Mouse (Mus musculus): ENCODE results near the gene Sema5b. TPM values are rescaled to one million over a fixed set of nuclear protein-coding genes. Genes with fewer than 3 reads are reported as not detected.

Gene Sema5b
- polyA plus RNA-seq, 1 experiment from 2014 or later: 5.5 TPM

DNA sequence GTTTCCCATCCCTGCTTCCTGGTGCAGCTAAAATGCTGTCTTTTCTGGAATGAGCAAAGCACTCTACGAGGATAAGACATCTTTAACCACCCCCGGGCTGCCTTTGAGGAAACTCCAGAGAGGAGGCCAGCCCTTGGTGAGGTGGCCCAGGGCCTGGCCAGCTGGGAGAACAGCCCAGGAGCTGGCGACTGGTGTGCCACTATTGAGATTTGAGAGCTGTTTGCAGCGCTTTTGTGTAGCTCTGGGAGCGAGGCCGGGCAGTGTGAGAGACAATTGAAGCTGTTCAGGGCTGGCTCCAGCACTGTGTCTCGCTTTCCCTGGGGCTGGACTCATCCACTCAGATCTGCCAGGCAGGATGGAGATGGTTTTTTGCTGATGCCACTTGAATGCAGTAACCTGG lies 40.4 kb downstream of the Sema5b start:
- Histone ChIP-seq H3K27ac (replicated peaks; ENCODE audit: low read depth, low read length) (no peak overlapping the region), H3K9ac (ENCODE audit: low read depth, low read length) (no peak overlapping the region), H3K4me3 (ENCODE audit: low read depth, low read length) (no peak overlapping the region), H3K4me1 (ENCODE audit: control insufficient read depth, insufficient read depth, low read length) (no peaks in the 10 kb centered on the region), H3K27me3 (replicated peaks; ENCODE audit: control insufficient read depth, insufficient read depth, low read length) (no peaks in the 10 kb centered on the region), H3K9me3 (ENCODE audit: control insufficient read depth, low read length) (no peaks in the 10 kb centered on the region), H3K4me2 (ENCODE audit: low read depth, low read length) (no peak overlapping the region), H3K36me3 (ENCODE audit: control insufficient read depth, insufficient read depth, low read length) (no peaks in the 10 kb centered on the region)
- DNase-seq (ENCODE audit: low spot score) (no peak), ATAC-seq (ENCODE audit: low read depth) (no peak)
- 66% methylated on average over 7 of the region's 7 CpGs for WGBS

DNA sequence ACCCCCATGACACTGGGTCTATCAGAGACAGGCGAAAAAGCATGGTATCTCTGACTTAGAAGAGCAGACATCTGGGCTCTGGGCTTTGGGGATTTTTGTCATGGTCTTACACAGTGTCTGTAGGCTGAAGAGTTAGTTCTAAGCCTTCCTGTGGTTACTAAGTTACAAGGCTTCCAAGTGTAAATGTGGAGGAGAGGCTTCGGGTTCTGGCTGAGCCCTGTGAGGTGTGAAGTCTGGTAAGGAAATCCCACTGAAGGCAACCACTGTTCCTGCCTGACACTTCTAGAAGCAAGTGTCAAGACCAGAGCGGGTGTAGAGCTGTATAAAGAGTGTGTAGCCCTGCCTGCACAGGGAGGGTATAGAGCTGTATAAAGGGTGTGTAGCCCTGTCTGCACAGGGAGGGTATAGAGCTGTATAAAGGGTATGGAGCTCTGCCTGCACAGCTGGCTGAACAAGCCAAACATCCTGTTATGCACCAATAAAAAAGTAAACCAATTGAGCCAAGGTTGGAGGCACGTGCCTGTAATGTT lies 42.7 kb downstream of the Sema5b start:
- Histone ChIP-seq H3K4me1 (ENCODE audit: control insufficient read depth, insufficient read depth, low read length) (peaks cover 17% of the 10 kb centered on the region), H3K9me3 (ENCODE audit: control insufficient read depth, low read length) (no peaks in the 10 kb centered on the region), H3K4me3 (ENCODE audit: low read depth, low read length) (no peak overlapping the region), H3K36me3 (ENCODE audit: control insufficient read depth, insufficient read depth, low read length) (no peaks in the 10 kb centered on the region), H3K9ac (ENCODE audit: low read depth, low read length) (no peak overlapping the region), H3K27me3 (replicated peaks; ENCODE audit: control insufficient read depth, insufficient read depth, low read length) (no peaks in the 10 kb centered on the region), H3K4me2 (ENCODE audit: low read depth, low read length) (no peak overlapping the region), H3K27ac (replicated peaks; ENCODE audit: low read depth, low read length) (no peak overlapping the region)
- WGBS: 70% methylated on average over 4 of the region's 4 CpGs
- no peak for DNase-seq (ENCODE audit: low spot score)
- ATAC-seq (ENCODE audit: low read depth): no peak

DNA sequence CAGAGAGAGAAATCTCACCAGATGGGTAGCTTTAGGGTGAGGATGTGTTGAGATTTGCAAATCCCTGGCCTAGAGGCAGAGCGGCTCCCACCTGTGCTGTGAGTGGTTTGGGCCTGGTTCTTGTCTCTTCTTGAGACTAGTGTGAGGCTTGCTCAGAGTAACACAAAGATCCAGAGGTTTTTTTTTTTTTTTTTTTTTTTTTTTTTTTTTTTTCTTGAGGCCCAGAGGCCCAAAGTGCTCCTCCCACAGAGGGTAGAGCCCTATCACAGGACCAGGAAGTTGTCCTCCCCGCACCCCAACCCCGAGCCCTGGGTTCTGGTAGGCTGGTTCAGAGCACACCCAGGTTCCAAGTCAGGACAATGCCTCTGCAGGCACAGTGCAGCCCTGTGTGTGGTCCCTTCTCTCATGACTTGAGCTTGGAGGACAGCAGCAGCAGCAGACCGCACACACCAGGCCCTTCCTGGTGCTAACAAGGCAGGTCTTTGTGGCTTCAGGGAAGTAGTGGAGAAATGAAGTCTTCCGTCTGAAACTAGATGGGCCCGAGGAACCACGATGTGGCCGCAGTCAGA lies 44.3 kb downstream of the Sema5b start:
- H3K4me1 ChIP-seq (ENCODE audit: control insufficient read depth, insufficient read depth, low read length): peaks cover 28% of the 10 kb centered on the region
- no peaks in the 10 kb centered on the region for H3K9me3 ChIP-seq (ENCODE audit: control insufficient read depth, low read length)
- H3K27me3 ChIP-seq (replicated peaks; ENCODE audit: control insufficient read depth, insufficient read depth, low read length): no peaks in the 10 kb centered on the region
- no peak overlapping the region for H3K9ac ChIP-seq (ENCODE audit: low read depth, low read length)
- ATAC-seq (ENCODE audit: low read depth): 0 out of 2 replicates have a peak, but pooled peaks have one; percentile 35
- H3K4me2 ChIP-seq (ENCODE audit: low read depth, low read length): no peak overlapping the region
- 63% methylated on average over 8 of the region's 8 CpGs for WGBS
- peak; percentile 54 for DNase-seq (ENCODE audit: low spot score)
- H3K36me3 ChIP-seq (ENCODE audit: control insufficient read depth, insufficient read depth, low read length): no peaks in the 10 kb centered on the region
- H3K4me3 ChIP-seq (ENCODE audit: low read depth, low read length): no peak overlapping the region
- no peak overlapping the region for H3K27ac ChIP-seq (replicated peaks; ENCODE audit: low read depth, low read length)

DNA sequence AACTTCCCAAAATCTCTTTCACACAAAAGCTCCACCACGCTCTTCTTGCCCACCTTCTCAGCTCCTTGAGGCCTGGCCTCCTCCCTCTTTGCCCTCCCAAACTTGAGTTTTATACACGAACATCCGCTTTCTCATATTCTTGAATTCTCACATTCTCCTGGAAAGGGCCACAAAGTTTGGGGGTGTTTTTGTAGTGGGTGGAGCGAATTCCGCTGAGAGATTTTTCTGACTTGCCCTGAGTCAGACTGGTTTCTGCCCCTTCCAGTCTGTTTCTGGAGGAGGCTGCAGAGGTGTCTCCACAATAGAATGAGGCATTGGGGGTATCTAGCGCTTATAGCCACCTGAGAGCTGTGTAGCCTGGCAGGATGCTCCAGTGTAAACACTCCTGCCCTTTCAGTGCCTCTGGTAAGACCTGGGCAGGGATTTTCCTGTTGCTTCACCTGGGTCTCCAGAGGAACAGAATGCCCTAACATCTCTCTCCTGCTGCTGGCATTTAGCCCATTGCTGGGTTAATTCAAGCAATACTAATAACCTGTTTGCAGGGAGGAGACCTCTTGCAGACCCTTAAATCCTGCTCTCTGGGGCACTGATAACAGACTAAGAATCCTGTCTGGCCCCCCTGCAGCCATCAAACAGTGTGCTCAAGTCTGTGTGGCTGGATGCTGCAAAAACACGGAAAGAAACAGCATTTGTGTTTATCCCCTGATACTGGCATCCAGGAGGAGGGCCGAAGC lies 46.3 kb downstream of the Sema5b start:
- Histone ChIP-seq H3K27ac (replicated peaks; ENCODE audit: low read depth, low read length) (0 out of 2 replicates have a peak overlapping the region, but pooled peaks have one; percentile 1), H3K9ac (ENCODE audit: low read depth, low read length) (no peak overlapping the region), H3K4me1 (ENCODE audit: control insufficient read depth, insufficient read depth, low read length) (peaks cover 35% of the 10 kb centered on the region), H3K9me3 (ENCODE audit: control insufficient read depth, low read length) (no peaks in the 10 kb centered on the region), H3K4me3 (ENCODE audit: low read depth, low read length) (no peak overlapping the region), H3K36me3 (ENCODE audit: control insufficient read depth, insufficient read depth, low read length) (no peaks in the 10 kb centered on the region), H3K27me3 (replicated peaks; ENCODE audit: control insufficient read depth, insufficient read depth, low read length) (no peaks in the 10 kb centered on the region), H3K4me2 (ENCODE audit: low read depth, low read length) (peak overlapping the region; percentile 49)
- no peak for DNase-seq (ENCODE audit: low spot score)
- 57% methylated on average over 8 of the region's 8 CpGs for WGBS
- no peak for ATAC-seq (ENCODE audit: low read depth)

DNA sequence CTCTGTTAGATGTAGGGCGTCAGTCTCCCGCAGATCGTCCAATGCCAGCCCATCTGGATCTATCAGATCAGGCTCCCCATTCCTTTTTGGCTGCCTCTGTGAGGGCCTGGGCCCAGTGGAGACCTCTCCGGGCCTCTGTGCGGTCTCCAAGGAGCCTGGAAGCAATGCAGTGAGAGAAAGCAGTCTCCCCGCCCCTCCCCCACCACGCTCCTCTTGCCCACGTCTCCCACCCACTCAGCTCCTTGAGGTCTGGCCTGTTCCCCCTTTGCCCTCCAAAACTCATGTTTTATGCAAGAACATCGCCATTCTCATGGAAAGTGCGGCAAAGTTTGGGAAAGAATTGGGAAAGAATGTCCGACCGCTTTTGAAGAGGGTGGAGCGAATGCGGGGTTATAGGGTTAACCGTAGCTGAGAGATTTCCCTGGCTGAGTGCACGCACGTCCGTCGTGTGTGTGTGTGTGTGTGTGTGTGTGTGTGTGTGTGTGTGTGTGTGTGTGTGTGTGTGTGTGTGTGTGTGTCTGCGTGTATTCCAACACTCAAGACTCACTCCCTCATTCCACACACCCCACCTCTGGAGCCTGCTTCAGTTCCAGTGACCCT lies 47.0 kb downstream of the Sema5b start:
- Histone ChIP-seq H3K9me3 (ENCODE audit: control insufficient read depth, low read length) (no peaks in the 10 kb centered on the region), H3K27ac (replicated peaks; ENCODE audit: low read depth, low read length) (0 out of 2 replicates have a peak overlapping the region, but pooled peaks have one; percentile 1), H3K9ac (ENCODE audit: low read depth, low read length) (no peak overlapping the region), H3K4me3 (ENCODE audit: low read depth, low read length) (peak overlapping the region; percentile 19), H3K36me3 (ENCODE audit: control insufficient read depth, insufficient read depth, low read length) (no peaks in the 10 kb centered on the region), H3K27me3 (replicated peaks; ENCODE audit: control insufficient read depth, insufficient read depth, low read length) (no peaks in the 10 kb centered on the region), H3K4me1 (ENCODE audit: control insufficient read depth, insufficient read depth, low read length) (peaks cover 42% of the 10 kb centered on the region), H3K4me2 (ENCODE audit: low read depth, low read length) (peak overlapping the region; percentile 49)
- DNase-seq (ENCODE audit: low spot score) (peak; percentile 49), ATAC-seq (ENCODE audit: low read depth) (0 out of 2 replicates have a peak, but pooled peaks have one; percentile 31)
- WGBS: 6% methylated on average over 20 of the region's 20 CpGs

DNA sequence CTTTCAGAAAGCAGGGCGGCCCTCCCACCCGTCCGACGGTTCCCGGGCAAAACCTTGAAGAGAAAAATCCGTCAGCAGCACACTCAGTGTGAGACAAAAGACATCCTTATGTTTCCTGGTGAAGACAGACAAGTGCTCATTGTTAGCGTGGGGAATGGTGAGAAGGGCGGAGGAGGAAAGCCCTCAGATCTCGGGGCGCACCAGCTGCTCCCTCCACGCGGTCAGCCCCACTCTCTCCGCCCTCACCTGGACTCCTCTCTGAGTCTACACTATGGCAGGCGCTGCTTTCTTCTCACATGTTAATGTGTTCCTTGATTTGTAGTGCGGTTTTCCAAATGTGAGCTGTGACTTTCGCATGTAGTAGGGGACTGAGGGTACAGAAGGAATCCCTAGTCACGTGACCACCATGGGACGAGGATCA lies 47.8 kb downstream of the Sema5b start:
- H3K4me2 ChIP-seq (ENCODE audit: low read depth, low read length): peak overlapping the region; percentile 23; the same call in 1 of the 2 replicates
- DNase-seq (ENCODE audit: low spot score) (no peak), ATAC-seq (ENCODE audit: low read depth) (0 out of 2 replicates have a peak, but pooled peaks have one; percentile 16)
- H3K27ac ChIP-seq (replicated peaks; ENCODE audit: low read depth, low read length): no peak overlapping the region
- no peak overlapping the region for H3K9ac ChIP-seq (ENCODE audit: low read depth, low read length)
- H3K9me3 ChIP-seq (ENCODE audit: control insufficient read depth, low read length): peaks cover 4% of the 10 kb centered on the region; the same call in 1 of the 2 replicates
- H3K27me3 ChIP-seq (replicated peaks; ENCODE audit: control insufficient read depth, insufficient read depth, low read length): no peaks in the 10 kb centered on the region
- H3K4me1 ChIP-seq (ENCODE audit: control insufficient read depth, insufficient read depth, low read length): peaks cover 42% of the 10 kb centered on the region
- WGBS: 16% methylated on average over 18 of the region's 18 CpGs
- no peak overlapping the region for H3K4me3 ChIP-seq (ENCODE audit: low read depth, low read length)
- H3K36me3 ChIP-seq (ENCODE audit: control insufficient read depth, insufficient read depth, low read length): no peaks in the 10 kb centered on the region

DNA sequence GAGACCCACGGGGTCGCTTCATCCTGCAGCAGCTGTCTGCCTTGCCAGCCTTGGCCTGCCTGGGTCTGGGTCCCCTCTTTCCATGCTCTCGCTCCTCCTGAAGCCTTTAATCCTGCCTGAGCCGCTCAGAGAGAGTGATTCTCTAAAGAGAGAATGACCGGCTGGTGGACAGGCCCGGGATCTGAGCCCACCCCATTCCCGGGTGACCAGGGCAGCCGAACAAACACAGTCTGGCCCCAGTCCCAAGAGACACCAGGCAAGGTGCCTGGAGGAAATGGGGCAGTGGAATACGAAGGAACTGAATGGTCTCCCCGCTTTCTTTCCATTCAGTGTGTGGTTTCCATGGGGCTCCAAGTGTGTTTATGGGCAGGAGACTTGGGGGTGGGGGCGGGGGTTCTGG lies 50.8 kb downstream of the Sema5b start:
- H3K4me3 ChIP-seq (ENCODE audit: low read depth, low read length): no peak overlapping the region
- no peaks in the 10 kb centered on the region for H3K27me3 ChIP-seq (replicated peaks; ENCODE audit: control insufficient read depth, insufficient read depth, low read length)
- H3K4me1 ChIP-seq (ENCODE audit: control insufficient read depth, insufficient read depth, low read length): peaks cover 49% of the 10 kb centered on the region
- WGBS: 28% methylated on average over 11 of the region's 11 CpGs
- no peaks in the 10 kb centered on the region for H3K36me3 ChIP-seq (ENCODE audit: control insufficient read depth, insufficient read depth, low read length)
- H3K4me2 ChIP-seq (ENCODE audit: low read depth, low read length): no peak overlapping the region
- no peak; the same call in 1 of the 2 replicates for ATAC-seq (ENCODE audit: low read depth)
- 0 out of 2 replicates have a peak overlapping the region, but pooled peaks have one; percentile 10 for H3K27ac ChIP-seq (replicated peaks; ENCODE audit: low read depth, low read length)
- H3K9ac ChIP-seq (ENCODE audit: low read depth, low read length): peak overlapping the region; percentile 19; the same call in 1 of the 2 replicates
- no peak for DNase-seq (ENCODE audit: low spot score)
- peaks cover 4% of the 10 kb centered on the region; the same call in 1 of the 2 replicates for H3K9me3 ChIP-seq (ENCODE audit: control insufficient read depth, low read length)

DNA sequence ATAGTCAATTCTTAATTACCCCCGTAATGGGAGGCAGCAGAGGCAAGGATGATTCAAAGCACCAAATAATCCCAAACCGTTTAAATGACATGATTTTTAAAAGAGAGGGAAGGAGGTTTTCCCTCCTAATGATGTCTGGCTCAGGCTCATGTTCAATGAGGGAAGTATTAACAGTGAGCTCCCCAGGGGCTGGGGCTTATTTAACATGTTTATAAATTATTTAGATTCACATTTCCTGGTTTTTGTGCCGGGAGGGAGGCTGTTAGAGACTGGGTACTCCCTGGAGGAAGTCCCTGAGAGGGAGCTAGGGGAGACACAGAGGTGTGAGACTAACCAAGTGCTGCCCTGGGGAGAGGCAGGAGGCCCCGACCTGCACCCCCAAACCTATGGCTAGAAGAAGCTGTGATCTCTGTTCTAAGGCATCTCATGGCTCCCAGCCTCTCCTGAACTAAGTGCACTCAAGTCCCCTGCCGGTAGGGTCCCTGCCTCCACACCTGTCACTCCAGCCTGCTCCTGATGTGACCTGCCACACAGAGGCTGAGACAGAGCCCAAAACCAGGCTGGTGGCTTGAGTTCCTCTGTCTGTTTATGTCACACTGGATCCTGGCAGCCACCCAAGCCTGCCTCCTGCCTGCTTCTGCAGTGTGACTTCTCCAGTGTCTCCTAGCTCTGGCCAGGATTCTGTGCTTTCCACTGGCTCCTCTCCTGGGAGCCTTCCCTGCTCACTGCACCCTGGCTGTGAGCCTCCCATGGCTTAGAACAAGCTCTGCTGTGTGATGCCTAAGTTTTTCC lies 51.5 kb downstream of the Sema5b start:
- peak; percentile 16; the same call in 1 of the 2 replicates for ATAC-seq (ENCODE audit: low read depth)
- DNase-seq (ENCODE audit: low spot score): peak; percentile 82
- peaks cover 50% of the 10 kb centered on the region for H3K4me1 ChIP-seq (ENCODE audit: control insufficient read depth, insufficient read depth, low read length)

More for the DNA sequence above, 51.5 kb downstream of the Sema5b start:
- Histone ChIP-seq H3K36me3 (ENCODE audit: control insufficient read depth, insufficient read depth, low read length) (no peaks in the 10 kb centered on the region), H3K9me3 (ENCODE audit: control insufficient read depth, low read length) (peaks cover 4% of the 10 kb centered on the region; the same call in 1 of the 2 replicates), H3K4me3 (ENCODE audit: low read depth, low read length) (no peak overlapping the region), H3K4me2 (ENCODE audit: low read depth, low read length) (no peak overlapping the region), H3K9ac (ENCODE audit: low read depth, low read length) (no peak overlapping the region), H3K27me3 (replicated peaks; ENCODE audit: control insufficient read depth, insufficient read depth, low read length) (no peaks in the 10 kb centered on the region), H3K27ac (replicated peaks; ENCODE audit: low read depth, low read length) (0 out of 2 replicates have a peak overlapping the region, but pooled peaks have one; percentile 10)
- 24% methylated on average over 5 of the region's 5 CpGs for WGBS
